Mouse (Mus musculus) brain, adult 2 months (tissue): ENCODE measurements around the gene Mslnl.
"Not testable (repeated sequence)": the region's sequence is repeated elsewhere in the genome, so short reads cannot be mapped to it uniquely, and the experiment has no call there.

Experiments used
- DNase-seq: peaks from one replicate; pipeline ENCODE4 v3.0.0; 2011; ENCODE audit warnings: low read depth, low spot score

Mslnl gene

DNA sequence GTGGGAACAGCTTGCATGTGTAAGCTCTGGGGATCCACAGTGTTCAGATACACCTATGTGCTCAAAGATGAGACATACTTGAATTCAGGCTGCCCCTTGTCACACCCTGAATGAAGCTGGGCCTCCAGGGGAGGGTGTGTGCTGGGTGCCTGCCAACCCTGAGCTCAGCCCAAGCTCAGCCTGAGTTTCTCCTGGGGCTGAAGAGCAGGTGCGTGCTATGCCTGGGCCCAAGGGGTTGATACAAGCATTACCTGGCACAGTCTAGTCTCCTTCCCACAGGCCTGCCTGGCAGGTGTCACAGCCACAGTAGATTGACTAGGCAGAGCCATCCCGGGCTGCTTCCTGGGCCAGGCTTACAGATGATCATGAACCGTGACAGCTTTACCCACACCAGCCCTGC is at the start of gene Mslnl:
Gene Mslnl (plus strand): TSS at position 298 of the 400 bp plus-strand sequence.
- DNase-seq, result no peak

DNA sequence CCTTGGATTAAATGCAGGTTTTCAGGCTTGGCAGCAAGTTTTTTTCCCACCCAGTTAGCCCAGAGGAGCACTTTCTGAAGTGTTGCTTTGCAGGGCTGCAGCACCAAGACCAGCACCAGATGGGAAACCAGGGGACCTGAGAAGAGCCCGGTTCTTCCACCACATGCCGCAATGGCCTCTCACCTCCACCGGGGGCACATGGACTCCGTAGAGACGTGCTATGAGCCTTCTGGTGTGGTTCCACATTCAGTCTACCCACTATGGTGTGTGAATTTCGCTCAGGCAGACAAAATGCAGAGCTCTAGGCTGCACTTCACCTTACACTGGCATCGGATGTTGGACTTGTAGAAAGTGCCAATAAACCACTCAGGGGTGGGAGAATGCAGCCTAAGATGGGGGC is 49.5 kb upstream of the Mslnl start:
- DNase-seq, result no peak

DNA sequence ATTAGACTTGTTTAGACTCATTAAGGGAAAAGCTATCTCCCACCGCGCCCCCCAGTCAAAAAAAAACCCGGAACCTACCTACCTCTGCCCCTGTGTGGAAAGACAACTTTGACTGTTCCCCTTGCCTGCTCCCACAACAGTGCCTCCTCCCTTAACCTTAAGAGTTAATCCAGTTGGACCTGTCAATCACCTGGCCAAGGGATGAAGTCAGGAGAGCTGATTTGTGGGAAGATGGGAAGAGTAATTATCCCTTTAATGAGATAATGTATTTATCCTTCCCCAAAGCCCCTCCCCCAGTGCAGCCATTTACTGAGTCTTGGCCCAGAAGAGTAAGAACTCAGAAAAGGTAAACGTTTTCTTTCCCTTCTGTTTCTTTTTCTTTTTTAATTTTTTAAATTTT is 46.9 kb upstream of the Mslnl start:
- DNase-seq, result no peak

DNA sequence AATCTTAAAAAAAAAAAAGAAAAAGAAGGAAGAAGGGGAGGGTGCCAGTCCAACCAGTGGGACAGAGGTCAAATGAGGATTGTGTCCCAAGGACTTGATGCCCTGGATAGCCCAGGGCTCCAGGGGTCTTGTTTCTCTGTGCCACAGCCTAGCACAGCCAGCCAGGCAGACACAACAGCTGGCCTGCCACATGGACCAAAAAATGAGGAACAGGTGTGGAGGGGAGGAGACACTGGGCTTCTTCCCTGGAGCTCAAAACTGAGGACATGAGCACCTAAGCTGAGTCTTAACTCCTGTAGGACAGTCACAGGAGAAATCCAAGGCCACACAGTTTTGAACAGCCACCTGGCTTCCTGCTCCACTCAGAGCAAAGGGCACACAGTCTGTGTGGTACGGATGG is 39.6 kb upstream of the Mslnl start:
- DNase-seq, result no peak

DNA sequence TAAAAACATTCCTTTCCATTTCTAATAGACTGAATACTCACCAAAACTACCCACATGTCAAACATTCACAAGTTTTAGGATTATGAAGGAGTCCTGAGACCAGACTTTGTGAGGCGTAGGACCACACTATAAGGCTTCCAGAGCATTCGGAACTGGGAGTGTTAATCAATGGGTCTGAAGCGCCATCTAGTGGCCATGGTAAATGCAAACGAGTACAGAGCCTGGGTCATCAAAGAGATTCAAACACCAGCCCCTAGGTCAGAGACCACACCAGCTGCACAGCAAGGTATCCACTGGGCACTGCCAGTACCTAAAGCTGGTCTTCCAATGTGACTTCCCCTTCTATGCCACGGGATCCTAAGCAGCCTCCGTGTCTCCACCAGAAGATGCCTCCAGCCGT is 37.4 kb upstream of the Mslnl start:
- peak; percentile 87 for DNase-seq

DNA sequence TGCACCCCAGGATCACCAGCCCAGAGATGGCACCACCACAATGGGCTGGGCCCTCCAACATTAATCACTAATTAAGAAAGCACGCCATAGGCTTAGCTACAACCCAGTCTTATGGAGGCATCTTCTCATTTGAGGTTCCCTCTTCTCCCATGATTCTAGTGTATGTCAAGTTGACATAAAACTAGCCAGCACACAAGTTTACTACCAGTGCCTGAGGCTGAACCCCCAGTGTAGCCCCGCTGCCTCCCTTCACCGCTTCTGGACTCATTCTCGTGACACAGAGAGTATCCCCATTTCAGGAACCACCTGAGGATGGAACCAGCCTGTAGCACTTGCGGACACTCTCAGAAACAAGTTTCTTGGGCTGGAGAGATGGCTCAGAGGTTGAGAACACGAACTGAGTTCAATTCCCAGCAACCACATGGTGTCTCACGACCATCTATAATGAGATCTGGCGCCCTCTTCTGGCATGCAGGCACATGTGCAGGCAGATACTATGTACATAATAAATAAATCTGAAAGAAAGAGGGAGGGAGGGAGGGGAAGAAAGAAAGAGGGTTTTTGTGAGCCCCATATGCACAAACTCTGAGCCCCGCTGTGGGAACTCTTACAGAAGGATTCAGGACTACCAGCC is 34.9 kb upstream of the Mslnl start:
- DNase-seq, result no peak

DNA sequence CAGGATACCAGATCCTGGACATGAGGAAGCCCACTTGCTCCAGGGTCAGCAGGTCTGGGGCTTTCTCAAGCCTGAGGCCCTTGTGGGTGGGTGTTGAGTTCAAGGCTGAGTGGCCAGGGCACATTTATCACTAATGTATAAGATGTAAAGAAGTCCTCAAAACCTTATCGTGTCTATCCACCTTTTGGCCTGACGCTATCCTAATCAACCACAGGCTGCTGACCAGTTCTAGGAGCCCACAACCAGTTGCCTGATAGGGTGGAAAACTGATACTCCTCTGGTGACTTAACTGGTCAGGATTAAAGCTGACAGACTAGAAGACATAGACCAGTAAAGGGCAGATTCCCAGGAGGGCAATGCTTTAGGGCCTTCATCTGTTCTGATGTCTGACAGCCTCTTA is 25.8 kb upstream of the Mslnl start:
- DNase-seq, result no peak

DNA sequence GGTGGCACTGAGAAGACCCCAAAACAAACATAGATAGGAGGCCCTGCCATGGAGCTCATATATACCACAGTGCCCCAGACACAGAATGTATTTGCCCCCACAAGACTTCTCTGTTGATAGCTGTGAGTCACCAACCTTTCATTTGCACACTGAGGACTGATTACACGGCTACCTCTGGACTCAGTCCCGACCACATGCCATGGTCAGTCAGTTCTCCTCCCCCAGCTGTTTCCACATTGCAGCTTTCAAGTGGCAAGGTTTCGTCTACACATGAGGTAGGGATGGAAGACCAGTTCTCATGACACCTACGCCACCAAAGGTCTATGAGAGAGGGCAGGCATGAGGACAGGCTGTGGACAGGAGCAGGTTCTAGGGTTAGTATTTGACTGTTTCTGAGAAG is 24.7 kb upstream of the Mslnl start:
- DNase-seq, result no peak

DNA sequence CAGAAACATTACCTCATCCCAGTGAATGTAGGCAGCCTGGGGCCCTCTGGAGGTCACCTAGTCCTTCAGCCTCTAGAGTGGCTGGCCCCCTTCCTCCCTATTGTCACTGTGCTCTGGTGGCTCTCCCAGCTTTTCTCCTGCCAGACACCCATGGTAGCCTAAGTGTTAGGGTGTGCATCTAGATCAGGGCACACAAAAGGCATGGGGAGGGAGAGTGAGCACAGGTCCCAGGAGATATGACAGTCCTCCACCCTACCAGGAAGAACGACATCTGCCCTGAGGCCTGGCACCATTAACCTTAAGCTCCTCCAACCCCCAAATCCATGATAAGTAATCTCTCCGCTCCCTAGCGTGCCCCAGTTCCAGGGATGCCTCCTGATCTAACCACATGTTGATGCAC is 20.2 kb upstream of the Mslnl start:
- DNase-seq, result no peak

DNA sequence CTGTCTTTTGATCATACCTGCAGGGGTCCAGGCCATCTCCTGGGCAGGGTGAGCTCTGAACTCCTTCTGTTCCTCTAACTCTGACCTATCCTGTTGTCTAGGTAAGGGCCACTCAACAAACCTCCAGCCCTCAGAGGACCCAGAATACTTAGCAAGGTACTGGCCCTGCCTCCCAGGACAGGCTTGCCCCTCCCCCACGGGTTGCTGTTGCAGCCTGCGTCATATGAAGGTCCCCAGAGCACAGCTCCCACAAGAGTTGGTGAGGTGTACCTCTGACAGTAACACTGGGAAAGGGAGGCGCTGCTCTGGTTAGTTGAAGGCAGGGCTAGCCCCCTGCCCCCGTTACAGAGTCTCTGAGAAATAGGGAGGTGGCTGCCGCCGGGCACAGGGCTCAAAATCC is 19.7 kb upstream of the Mslnl start:
- no peak for DNase-seq

DNA sequence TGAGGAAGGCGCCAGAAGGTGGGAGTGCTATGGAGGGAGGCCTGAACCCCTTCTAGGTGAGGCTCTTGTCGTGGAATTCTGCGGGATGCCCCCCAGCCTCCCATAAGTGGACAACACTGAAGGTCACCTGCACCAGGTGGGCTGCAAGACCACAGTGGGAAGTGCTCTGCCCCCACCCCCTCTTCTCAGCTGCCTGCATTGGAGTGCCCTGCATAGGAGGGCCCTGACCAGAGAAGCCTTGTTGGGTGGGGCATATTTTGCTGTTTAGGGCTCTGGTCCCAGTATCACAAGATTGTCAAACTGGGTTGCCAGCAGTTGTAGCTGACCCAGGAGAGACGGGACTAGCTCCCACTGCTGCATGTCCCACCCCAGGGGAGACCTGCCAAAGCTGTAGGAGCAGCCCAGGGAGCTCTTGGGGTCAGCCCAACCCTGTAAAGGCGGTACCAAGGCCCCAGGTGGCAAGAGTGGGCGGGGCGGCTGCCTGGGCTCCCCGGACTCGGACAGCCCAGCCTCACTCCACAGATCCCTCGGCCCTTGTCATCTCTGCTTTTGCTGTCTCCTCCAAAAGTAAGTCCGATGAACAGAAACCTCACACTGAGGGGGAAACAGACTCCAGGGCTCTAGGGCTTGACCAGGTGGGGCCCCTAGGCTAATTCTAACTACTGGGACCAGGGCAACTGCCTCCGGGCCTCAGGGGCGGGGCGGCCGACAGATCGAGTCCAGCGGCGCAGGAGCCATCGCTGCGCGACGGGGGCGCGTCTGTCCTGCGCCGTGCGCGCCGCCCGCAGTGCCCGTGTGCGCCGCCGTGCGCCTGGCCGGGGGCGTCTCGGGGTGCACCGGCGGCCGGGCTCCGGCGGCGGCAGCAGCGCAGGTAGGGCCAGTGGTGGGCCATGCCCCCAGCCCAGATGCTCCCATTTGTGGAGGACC is 18.9 kb upstream of the Mslnl start, which contains the start of gene Gng13:
Gene Gng13 (plus strand): TSS at position 461 of the 927 bp plus-strand sequence.
- DNase-seq, result peak; percentile 45

DNA sequence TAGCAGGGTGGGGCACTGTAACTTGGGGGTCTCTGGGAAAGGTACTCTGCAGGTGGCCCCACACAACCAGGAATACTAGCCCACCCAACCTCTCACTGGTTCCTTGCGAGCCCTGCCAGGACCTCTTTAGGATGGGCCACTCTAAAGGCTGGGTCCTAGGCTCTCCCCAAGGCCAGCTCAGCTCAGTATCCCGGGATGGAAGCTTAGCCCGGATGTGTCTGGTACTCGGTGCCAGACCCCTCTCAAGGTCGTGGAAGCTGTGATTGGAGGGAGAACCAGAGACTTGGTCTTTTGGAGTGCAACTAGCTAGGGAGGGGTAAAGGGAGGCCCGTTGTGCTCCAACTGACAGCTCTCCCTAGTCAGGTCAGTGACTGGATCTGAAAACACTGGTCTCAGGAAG is 18.2 kb upstream of the Mslnl start:
- no peak for DNase-seq

DNA sequence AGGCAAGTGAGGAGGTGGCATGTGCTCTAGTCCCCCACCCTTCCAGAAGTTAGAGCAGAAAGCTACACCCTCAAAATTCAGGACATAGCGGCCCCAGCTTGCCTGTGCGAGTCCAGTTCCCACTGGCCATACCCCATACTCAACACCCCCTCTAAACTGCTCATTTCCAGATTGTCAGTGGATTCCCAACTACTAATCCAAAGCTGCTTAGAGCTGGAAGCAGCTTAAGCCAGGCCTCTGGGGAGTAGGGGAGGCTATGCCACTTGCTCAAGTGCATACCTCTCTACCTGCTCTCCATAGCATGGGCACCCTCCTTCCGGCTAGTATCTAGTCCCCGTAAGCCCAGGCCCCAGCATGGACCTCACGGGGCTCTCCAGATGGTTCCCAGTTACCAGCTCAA is 14.4 kb upstream of the Mslnl start:
- no peak for DNase-seq

DNA sequence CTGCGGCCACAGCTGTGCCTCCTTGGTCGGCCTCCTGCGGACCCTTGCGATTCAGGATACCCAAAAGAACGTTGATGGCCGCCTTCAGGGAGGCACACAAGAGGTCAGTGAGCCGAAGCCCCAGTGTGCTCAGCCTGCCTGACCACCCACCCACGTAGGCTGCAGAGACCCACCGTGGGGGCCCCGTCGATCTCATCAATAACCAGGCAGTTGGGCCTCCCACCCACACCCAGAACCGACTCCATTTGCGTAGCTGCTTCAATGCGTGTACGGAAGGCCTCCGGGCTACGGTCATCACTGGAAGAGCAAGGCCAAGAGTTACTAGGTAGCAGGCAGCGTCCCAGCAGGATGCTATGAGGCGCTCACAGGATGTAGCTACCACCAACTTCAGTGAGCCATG is 12.4 kb upstream of the Mslnl start:
- no peak for DNase-seq

DNA sequence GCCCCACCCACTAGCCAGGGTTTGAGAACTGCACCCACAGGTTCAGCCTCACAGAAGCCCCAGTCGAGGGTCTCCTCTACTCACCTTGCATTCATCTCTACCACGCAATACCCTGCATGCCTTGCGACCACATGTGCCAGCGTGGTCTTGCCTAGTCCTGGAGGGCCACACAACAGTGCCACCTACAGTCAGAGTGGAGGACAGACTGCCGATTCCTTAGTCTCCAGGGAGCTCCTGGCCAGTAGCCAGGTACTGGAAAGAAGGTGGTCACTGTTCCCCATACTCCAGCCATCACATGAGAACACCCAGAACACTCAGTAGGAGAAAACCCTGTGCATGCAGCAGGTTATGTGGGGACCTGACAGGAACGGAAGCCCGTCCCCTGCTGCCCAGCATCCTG is 11.9 kb upstream of the Mslnl start:
- peak; percentile 39 for DNase-seq

DNA sequence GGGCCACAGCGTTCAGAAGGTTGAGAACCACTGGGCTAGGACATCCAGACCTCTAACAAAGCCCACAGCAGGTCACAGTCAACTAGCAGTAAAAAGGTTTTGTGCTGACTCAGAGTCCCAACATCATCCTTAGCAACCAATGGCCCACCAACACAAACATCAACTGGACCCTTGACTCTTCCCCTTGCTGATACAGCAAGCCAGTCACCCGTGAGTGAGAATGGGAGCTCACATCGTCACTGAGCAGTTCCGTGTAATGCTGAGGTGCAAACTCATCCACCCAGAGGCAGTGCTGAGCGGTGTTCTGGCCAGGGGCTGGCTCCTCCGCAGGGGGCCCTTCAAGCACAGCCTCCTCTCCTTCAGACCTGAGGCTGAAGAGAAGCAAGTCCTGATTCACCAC is 10.6 kb upstream of the Mslnl start:
- no peak for DNase-seq

DNA sequence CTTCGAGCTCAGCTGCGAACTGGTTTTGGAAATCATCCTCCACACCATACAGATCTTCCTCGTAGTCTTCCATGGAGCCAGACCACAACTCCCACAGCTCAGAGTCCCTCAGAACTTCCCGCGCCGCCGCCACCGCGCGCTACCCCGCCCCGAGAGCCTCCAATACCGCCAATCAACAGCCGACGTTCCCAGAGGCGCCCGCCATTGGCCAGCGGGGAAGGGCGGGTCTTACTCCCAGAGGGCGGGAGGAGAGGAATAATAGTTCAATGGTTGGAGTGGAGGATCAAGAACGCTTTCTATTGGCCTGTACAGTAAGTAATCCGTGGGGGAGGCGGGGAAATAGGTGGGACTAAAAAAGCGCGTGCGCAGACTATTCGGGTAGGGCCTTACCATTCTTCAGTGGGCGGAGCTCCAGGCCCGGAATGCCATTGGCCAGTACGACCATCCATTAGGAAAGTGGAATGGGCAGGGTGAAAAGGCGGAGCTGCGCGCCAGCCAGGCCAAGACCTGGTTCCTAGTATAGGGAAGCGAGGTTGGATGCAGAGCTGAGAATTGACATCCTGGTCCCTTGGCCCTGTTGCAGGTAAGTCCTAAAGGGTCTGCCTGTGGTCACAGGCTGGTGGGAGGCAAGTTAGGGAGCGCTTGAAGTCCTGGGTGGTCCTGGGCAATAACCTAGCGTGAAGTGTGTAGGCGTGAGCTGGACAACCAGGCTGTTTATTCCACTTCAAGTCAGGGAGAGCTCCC is 8.4 kb upstream of the Mslnl start, which contains the start of the genes Chtf18 and Rpusd1:
Gene Chtf18 (minus strand): TSS at position 155 of the 744 bp plus-strand sequence.
Gene Rpusd1 (plus strand): TSS at position 406 of the 744 bp plus-strand sequence.
- peak; percentile 100 for DNase-seq

DNA sequence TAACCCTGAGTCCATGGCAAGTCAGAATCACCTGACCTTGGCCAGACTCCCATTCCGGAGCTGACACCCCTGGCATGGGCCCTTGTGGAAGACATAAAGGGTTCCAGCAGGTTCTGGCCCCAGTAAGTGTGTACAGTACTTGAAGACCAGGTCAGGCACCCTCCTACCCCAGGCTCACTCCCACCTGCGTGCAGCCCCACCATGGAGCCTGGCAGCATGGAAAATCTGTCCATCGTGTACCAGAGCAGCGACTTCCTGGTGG is 7.9 kb upstream of the Mslnl start:
- no peak for DNase-seq

DNA sequence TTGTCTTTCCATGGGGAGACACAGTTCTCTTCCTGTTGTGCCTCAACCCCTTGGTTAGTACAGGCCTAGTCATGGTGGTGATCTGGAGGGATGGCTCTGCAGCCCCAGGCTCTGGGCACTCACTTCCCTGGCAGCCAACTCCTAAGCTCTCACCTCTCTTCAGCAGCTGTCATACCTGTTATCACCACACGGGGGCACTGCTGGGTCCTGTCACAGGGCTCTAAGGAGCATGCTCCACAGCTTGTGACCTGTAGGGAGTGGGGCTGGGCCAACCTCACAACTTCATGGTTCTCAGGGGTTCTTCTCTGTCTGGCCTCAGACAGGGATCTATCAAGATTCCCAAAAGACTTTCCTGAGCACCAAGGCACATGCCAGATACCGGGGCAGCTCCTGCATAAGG is 3.8 kb upstream of the Mslnl start:
- DNase-seq, result peak; percentile 93

DNA sequence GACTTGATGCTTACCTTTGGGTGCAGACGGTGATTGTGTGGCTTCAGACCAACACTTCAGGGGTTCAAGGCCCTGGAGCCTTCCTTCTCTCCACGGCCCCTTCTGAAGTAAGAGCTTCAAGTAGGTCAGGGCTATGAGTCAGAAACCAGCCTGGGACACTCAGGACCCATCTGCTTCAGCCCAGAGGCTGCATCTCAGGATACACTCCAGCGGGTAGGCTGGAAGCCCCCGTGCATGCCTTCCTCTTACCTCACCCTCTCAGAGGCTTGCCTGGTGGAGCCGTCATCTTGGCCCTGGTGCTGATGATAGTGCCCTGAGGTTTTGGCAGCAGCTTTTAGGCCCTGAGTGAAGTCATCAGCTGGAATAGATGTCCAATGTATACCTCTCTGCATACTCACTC is 596 bp upstream of the Mslnl start:
- no peak for DNase-seq

DNA sequence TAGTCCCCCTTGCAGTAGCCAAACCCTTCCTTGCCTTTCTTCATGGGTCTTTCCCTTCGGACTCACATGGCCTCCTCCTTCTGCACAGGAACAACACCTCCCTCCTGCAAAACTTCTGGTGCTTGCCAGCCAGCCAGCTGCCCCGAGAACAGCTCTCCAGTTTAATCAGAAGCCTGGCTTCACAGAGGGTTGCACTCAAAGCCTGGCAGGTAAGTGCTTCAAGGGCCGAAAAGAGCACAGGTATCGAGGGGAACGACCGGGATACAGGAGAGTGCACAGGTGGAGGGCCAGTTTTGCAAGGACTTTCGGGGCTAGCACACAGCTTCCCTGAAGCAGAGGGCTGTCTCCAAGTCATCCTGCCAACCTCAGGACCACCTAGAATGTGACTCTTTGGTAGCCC is 3.0 kb downstream of the Mslnl start:
- DNase-seq, result no peak

DNA sequence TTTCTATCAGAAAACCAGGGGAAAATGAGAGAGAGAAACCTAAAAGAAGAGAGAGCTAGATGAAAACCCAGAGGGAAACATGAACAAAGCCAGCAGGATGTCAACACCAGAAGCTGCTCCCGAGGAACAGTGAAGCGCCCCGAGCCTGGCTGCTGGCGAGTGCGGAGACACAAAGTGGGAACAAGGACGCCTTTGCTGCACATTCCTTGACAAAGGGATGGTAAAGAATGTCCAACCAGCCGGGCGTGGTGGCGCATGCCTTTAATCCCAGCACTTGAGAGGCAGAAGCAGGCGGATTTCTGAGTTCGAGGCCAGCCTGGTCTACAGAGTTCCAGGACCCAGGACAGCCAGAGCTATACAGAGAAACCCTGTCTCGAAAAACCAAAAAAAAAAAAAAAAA is 5.6 kb downstream of the Mslnl start:
- DNase-seq, result not testable (repeated sequence)

DNA sequence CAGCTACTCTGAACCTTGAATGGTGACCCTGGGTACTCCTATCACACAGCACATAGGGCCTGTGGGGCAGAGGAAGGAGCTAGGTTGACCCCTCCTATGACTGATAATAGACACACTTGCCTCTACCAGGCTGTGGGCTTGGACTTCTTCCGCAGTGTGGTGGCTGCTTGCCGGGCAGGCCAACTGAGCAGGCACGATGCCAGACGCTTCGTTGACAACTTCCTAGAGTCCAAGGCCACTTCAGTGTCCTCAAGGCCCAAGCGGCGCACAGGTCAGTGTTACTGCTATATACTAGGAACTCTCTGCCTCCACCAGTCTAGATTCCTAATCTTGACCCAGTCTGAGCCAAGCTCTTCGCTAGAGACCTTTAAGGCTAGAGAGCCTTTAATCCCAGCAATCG is 8.0 kb downstream of the Mslnl start:
- DNase-seq, result no peak
